Mouse (Mus musculus) brain, embryonic 14.5 days (tissue): ENCODE results near the gene Cars2.

Experiments used
- CTCF ChIP-seq: fragments of 200-500 bp; IDR thresholded peaks from 2 replicates; pipeline ENCODE4 v1.5.1; 2012; ENCODE audit warnings: inconsistent platforms, mild to moderate bottlenecking, moderate library complexity, borderline replicate concordance; ENCODE audit not compliant: insufficient read depth, insufficient read length; ENCODE audit errors: extremely low read depth
- POLR2A ChIP-seq: fragments of 200-500 bp; IDR thresholded peaks from 2 replicates; pipeline ENCODE4 v1.6.1; 2012; ENCODE audit warnings: mild to moderate bottlenecking, inconsistent platforms, borderline replicate concordance; ENCODE audit not compliant: poor library complexity, insufficient read depth, insufficient read length, severe bottlenecking; ENCODE audit errors: extremely low read depth

- TF ChIP-seq CTCF, result no peak
- TF ChIP-seq POLR2A, result no peak
These were observed 68.7 kb downstream of the Cars2 start for GRCm38 (mm10) chr8:11481876-11482275.
